Mouse (Mus musculus): ENCODE results near the gene Slc2a9. TPM values are rescaled to one million over a fixed set of nuclear protein-coding genes. Genes with fewer than 3 reads are reported as not detected.

Slc2a9 gene
- polyA plus RNA-seq (2015; fragmentation: Nextera tagmentation; extraction: Ambion mirVana) = 0.26 and 0.40 TPM in 2 replicates

GRCm38 (mm10) chr5:38502992-38503391 lies at the start of gene Slc2a9:
Gene Slc2a9, minus strand, starts transcription at chr5:38503143.
- WGBS = 95% methylated on average over 4 of the region's 4 CpGs
- Histone ChIP-seq H3K36me3 (replicated peaks) (no peaks in the 10 kb centered on the region), H3K4me1 (no peaks in the 10 kb centered on the region), H3K27me3 (replicated peaks) (no peaks in the 10 kb centered on the region), H3K9me3 (no peaks in the 10 kb centered on the region), H3K9ac (no peak within 1 kb of the TSS), H3K4me2 (no peak within 1 kb of the TSS), H3K27ac (no peak within 1 kb of the TSS), H3K4me3 (no peak within 1 kb of the TSS)
- ATAC-seq (replicated peaks) = no peak

- WGBS = 88% methylated on average over 3 of the region's 3 CpGs
- Histone ChIP-seq H3K9ac (no peak overlapping the region), H3K4me1 (0 out of 2 replicates have a peak, but pooled peaks cover 2% of the 10 kb centered on the region), H3K36me3 (replicated peaks) (peaks cover 45% of the 10 kb centered on the region), H3K9me3 (no peaks in the 10 kb centered on the region), H3K27me3 (replicated peaks) (no peaks in the 10 kb centered on the region), H3K4me2 (no peak overlapping the region), H3K27ac (no peak overlapping the region), H3K4me3 (no peak overlapping the region)
- ATAC-seq (replicated peaks) = no peak
Observed at GRCm38 (mm10) chr5:38552615-38553014, 49.7 kb upstream of the Slc2a9 start.

GRCm38 (mm10) chr5:38550221-38550768 lies 47.4 kb upstream of the Slc2a9 start:
- Histone ChIP-seq H3K9me3 (no peaks in the 10 kb centered on the region), H3K27ac (0 out of 2 replicates have a peak overlapping the region, but pooled peaks have one; percentile 10), H3K4me1 (0 out of 2 replicates have a peak, but pooled peaks cover 2% of the 10 kb centered on the region), H3K9ac (no peak overlapping the region), H3K27me3 (replicated peaks) (no peaks in the 10 kb centered on the region), H3K4me3 (no peak overlapping the region), H3K4me2 (no peak overlapping the region), H3K36me3 (replicated peaks) (peaks cover 56% of the 10 kb centered on the region)
- ATAC-seq (replicated peaks) = no peak
- 80% methylated on average over 1 of the region's 1 CpGs for WGBS

GRCm38 (mm10) chr5:38549461-38549909 lies 46.5 kb upstream of the Slc2a9 start:
- ATAC-seq (replicated peaks) = 0 out of 2 replicates have a peak, but pooled peaks have one; percentile 37
- Histone ChIP-seq H3K27me3 (replicated peaks) (no peaks in the 10 kb centered on the region), H3K9me3 (no peaks in the 10 kb centered on the region), H3K4me3 (no peak overlapping the region), H3K4me2 (no peak overlapping the region), H3K27ac (0 out of 2 replicates have a peak overlapping the region, but pooled peaks have one; percentile 40), H3K9ac (no peak overlapping the region), H3K4me1 (0 out of 2 replicates have a peak, but pooled peaks cover 2% of the 10 kb centered on the region), H3K36me3 (replicated peaks) (peaks cover 56% of the 10 kb centered on the region)
- WGBS = 79% methylated on average over 3 of the region's 3 CpGs

- H3K4me1 ChIP-seq = no peaks in the 10 kb centered on the region
- WGBS = 62% methylated on average over 6 of the region's 6 CpGs
- ATAC-seq (replicated peaks) = no peak
- no peak overlapping the region for H3K27ac ChIP-seq
- peaks cover 66% of the 10 kb centered on the region for H3K36me3 ChIP-seq (replicated peaks)
- H3K4me3 ChIP-seq = no peak overlapping the region
- no peak overlapping the region for H3K4me2 ChIP-seq
- no peaks in the 10 kb centered on the region for H3K27me3 ChIP-seq (replicated peaks)
- no peak overlapping the region for H3K9ac ChIP-seq
- no peaks in the 10 kb centered on the region for H3K9me3 ChIP-seq
Observed at GRCm38 (mm10) chr5:38547375-38547774, 44.4 kb upstream of the Slc2a9 start.

GRCm38 (mm10) chr5:38544423-38545415 lies 41.8 kb upstream of the Slc2a9 start:
- 85% methylated on average over 5 of the region's 5 CpGs for WGBS
- no peaks in the 10 kb centered on the region for H3K9me3 ChIP-seq
- peaks cover 66% of the 10 kb centered on the region for H3K36me3 ChIP-seq (replicated peaks)
- H3K27me3 ChIP-seq (replicated peaks) = no peaks in the 10 kb centered on the region
- H3K4me1 ChIP-seq = no peaks in the 10 kb centered on the region
- H3K27ac ChIP-seq = no peak overlapping the region
- no peak overlapping the region for H3K4me2 ChIP-seq
- no peak overlapping the region for H3K9ac ChIP-seq
- H3K4me3 ChIP-seq = no peak overlapping the region
- no peak for ATAC-seq (replicated peaks)

- no peaks in the 10 kb centered on the region for H3K9me3 ChIP-seq
- H3K27me3 ChIP-seq (replicated peaks) = no peaks in the 10 kb centered on the region
- no peak overlapping the region for H3K27ac ChIP-seq
- no peaks in the 10 kb centered on the region for H3K4me1 ChIP-seq
- H3K4me2 ChIP-seq = no peak overlapping the region
- no peak overlapping the region for H3K9ac ChIP-seq
- 86% methylated on average over 4 of the region's 4 CpGs for WGBS
- no peak for ATAC-seq (replicated peaks)
- peaks cover 59% of the 10 kb centered on the region for H3K36me3 ChIP-seq (replicated peaks)
- H3K4me3 ChIP-seq = no peak overlapping the region
Observed at GRCm38 (mm10) chr5:38543496-38544217, 40.7 kb upstream of the Slc2a9 start.

GRCm38 (mm10) chr5:38541728-38542127 lies 38.8 kb upstream of the Slc2a9 start:
- H3K9me3 ChIP-seq = no peaks in the 10 kb centered on the region
- no peak overlapping the region for H3K9ac ChIP-seq
- H3K4me3 ChIP-seq = no peak overlapping the region
- no peak overlapping the region for H3K27ac ChIP-seq
- peaks cover 60% of the 10 kb centered on the region for H3K36me3 ChIP-seq (replicated peaks)
- H3K4me2 ChIP-seq = no peak overlapping the region
- no peaks in the 10 kb centered on the region for H3K4me1 ChIP-seq
- no peak for ATAC-seq (replicated peaks)
- 94% methylated on average over 3 of the region's 3 CpGs for WGBS
- H3K27me3 ChIP-seq (replicated peaks) = no peaks in the 10 kb centered on the region

- WGBS = 97% methylated on average over 1 of the region's 1 CpGs
- no peaks in the 10 kb centered on the region for H3K27me3 ChIP-seq (replicated peaks)
- no peak overlapping the region for H3K4me3 ChIP-seq
- H3K36me3 ChIP-seq (replicated peaks) = peaks cover 60% of the 10 kb centered on the region
- no peak overlapping the region for H3K4me2 ChIP-seq
- no peak overlapping the region for H3K9ac ChIP-seq
- ATAC-seq (replicated peaks) = no peak
- H3K27ac ChIP-seq = no peak overlapping the region
- H3K4me1 ChIP-seq = no peaks in the 10 kb centered on the region
- H3K9me3 ChIP-seq = no peaks in the 10 kb centered on the region
Observed at GRCm38 (mm10) chr5:38540898-38541297, 38.0 kb upstream of the Slc2a9 start.

- Histone ChIP-seq H3K36me3 (replicated peaks) (peaks cover 74% of the 10 kb centered on the region), H3K27me3 (replicated peaks) (no peaks in the 10 kb centered on the region), H3K27ac (no peak overlapping the region), H3K4me3 (no peak overlapping the region), H3K9ac (no peak overlapping the region), H3K4me1 (no peaks in the 10 kb centered on the region), H3K4me2 (no peak overlapping the region), H3K9me3 (no peaks in the 10 kb centered on the region)
- 0 out of 2 replicates have a peak, but pooled peaks have one; percentile 13 for ATAC-seq (replicated peaks)
- 76% methylated on average over 8 of the region's 8 CpGs for WGBS
Observed at GRCm38 (mm10) chr5:38538508-38538907, 35.6 kb upstream of the Slc2a9 start.

- no peak overlapping the region for H3K9ac ChIP-seq
- ATAC-seq (replicated peaks) = no peak
- no peak overlapping the region for H3K4me2 ChIP-seq
- H3K9me3 ChIP-seq = no peaks in the 10 kb centered on the region
- WGBS = 84% methylated on average over 4 of the region's 4 CpGs
- no peaks in the 10 kb centered on the region for H3K27me3 ChIP-seq (replicated peaks)
- peaks cover 73% of the 10 kb centered on the region for H3K36me3 ChIP-seq (replicated peaks)
- no peaks in the 10 kb centered on the region for H3K4me1 ChIP-seq
- H3K4me3 ChIP-seq = no peak overlapping the region
- no peak overlapping the region for H3K27ac ChIP-seq
Observed at GRCm38 (mm10) chr5:38537845-38538244, 34.9 kb upstream of the Slc2a9 start.

GRCm38 (mm10) chr5:38536822-38537221 lies 33.9 kb upstream of the Slc2a9 start:
- Histone ChIP-seq H3K27me3 (replicated peaks) (no peaks in the 10 kb centered on the region), H3K9ac (no peak overlapping the region), H3K36me3 (replicated peaks) (peaks cover 71% of the 10 kb centered on the region), H3K4me2 (no peak overlapping the region), H3K4me3 (no peak overlapping the region), H3K9me3 (no peaks in the 10 kb centered on the region), H3K4me1 (no peaks in the 10 kb centered on the region), H3K27ac (no peak overlapping the region)
- WGBS = 95% methylated on average over 3 of the region's 3 CpGs
- ATAC-seq (replicated peaks) = no peak

Measured in midbrain, embryonic 15.5 days (tissue).